Mouse (Mus musculus) left cerebral cortex, postnatal 10 days (tissue): ENCODE measurements around the gene Ppp6r3. TPM values are rescaled to one million over a fixed set of nuclear protein-coding genes. Genes with fewer than 3 reads are reported as not detected.

Experiments
- DNase-seq, 2 experiments: peaks; one replicate each; pipeline ENCODE4 v3.0.0; 2021 to 2022; ENCODE audit warnings: low spot score in 2 of 2, mixed read lengths in 1 of 2; ENCODE audit errors: extremely low spot score in 1 of 2
- intact Hi-C: fragments of 180-260 bp; cut with DNase I; formaldehyde crosslinking; loops from one replicate; pipeline ENCODE4 v1.15.1; 2025
- total RNA-seq, 2 experiments: library from RNA; stranded (reverse); gene quantifications; 2 replicates each; pipeline ENCODE4 v1.2.3; 2021

The Ppp6r3 gene
- total RNA-seq, 2 experiments from 2014 or later, result 79.8 to 83.9 TPM

DNA sequence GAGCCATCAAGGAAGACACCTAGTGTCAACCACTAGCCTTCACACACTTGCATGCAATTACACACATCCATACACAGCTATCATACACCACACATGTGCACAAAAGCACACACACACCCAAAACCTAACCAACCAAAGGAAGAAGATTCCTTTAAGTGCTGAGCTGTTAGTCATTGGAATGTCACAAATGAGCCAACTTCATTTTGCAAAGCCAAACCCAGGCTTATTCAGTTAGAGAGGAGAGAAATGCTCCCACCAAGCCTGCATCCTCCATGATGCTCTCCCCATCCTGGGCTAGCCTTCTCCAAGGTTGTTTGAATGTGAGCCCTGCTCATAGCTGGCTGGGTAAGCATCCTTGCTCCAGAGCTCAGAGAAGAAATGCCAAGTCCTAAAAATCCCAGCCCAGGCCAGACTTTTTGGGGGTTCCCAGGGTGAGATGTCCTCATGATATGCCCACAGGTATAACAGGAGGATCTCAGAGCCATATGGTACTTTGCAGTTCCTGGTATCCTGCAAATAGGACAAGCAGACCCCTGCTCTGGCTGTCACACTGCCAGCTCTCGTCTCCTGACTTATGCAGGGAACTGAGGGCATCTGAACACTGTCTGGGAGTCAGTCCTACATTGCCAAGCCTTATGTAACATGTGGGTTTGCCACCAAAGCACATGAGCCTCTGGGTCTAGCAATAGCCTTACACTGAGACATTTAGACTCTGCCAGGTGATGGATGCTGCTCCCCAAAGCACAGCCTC is 169.8 kb downstream of the Ppp6r3 start:
- intact Hi-C loops, result no loop called here
- no peak for DNase-seq

Other genes with a start within 250 kb of the Ppp6r3 start
- gene Tesmin, start 186.9 kb downstream of the Ppp6r3 start, total RNA-seq, result under 1 TPM; 0.30 to 0.41 TPM
- 1 to 10 TPM; 1.3 to 2.0 TPM for gene Gal, start 161.2 kb downstream of the Ppp6r3 start, total RNA-seq
- 10 to 100 TPM; 10.1 TPM for gene Lrp5, start 110.8 kb upstream of the Ppp6r3 start, total RNA-seq
- gene 1810055G02Rik, start 132.5 kb upstream of the Ppp6r3 start, total RNA-seq, result 10 to 100 TPM; 47.5 TPM
- gene Kmt5b, start 191.7 kb upstream of the Ppp6r3 start, total RNA-seq, result 10 to 100 TPM; 56.2 to 62.9 TPM